In genomic region chr5:108100196-108100595, GRCm38 (mm10) we compare ENCODE assay signal across 17 mouse cellular contexts. TPM values are rescaled to one million over a fixed set of nuclear protein-coding genes. Genes with fewer than 3 reads are reported as not detected.
DNase-seq lines count a peak whose midpoint lies in the region; TF ChIP-seq lines count a peak whose summit lies in the region.
"Had no signal": no experiment of that assay in that cellular context is flagged by ENCODE, and none has a peak within 500 bp of the region (broad histone marks: within the 10 kb centered on the region; RNA-seq: fewer than 3 reads in every experiment).

No protein-coding gene starts in this region.

- peaks cover 6 to 37% of the 10 kb centered on the region in 2 experiments for H3K36me3 ChIP-seq in MEL (ENCODE audit: control insufficient read depth in 1 of 2, insufficient read depth in 2 of 2, low read length in 2 of 2)

- no peak overlapping the region for H3K4me3 ChIP-seq in MEL (ENCODE audit: control insufficient read depth in 1 of 2, insufficient read depth in 1 of 2, low read depth in 2 of 2, low read length in 2 of 2)
- H3K4me3 ChIP-seq: forebrain, embryonic 10.5 days; hindbrain, embryonic 12.5 days; neural tube, embryonic 13.5 days had no signal

- H3K4me1 ChIP-seq in MEL (ENCODE audit: control insufficient read depth in 1 of 2, insufficient read depth in 2 of 2, low read length in 2 of 2): peaks cover 0 to 4% of the 10 kb centered on the region in 2 experiments; a peak in 1 of 4 replicates
- H3K4me1 ChIP-seq: forebrain, embryonic 10.5 days; hindbrain, embryonic 12.5 days; neural tube, embryonic 13.5 days had no signal

- DNase-seq in heart, postnatal 4 days: peak; percentile 52
- DNase-seq in heart, adult 11 months: no peak
- DNase-seq in MEL (ENCODE audit: low read depth, low spot score) (peak; percentile 57), NIH3T3 (ENCODE audit: low read depth) (peak; percentile 31)
- DNase-seq in adrenal gland, postnatal 25 days: peak; percentile 50
- no peak for DNase-seq in lung, postnatal 25 days (ENCODE audit: low spot score)
- no peak for DNase-seq in kidney, postnatal 25 days
- DNase-seq: cerebellum, adult 11-12 months; gastrocnemius, postnatal 10 days; kidney, adult 8-10 months; kidney, postnatal 36 days; lung, adult 2 months; lung, postnatal 36 days; right cerebral cortex, adult 18-20 months had no signal

- TF ChIP-seq POLR2A in MEL (IDR thresholded peaks at IDR 0.05; ENCODE audit: control insufficient read depth in 1 of 2, insufficient read depth in 1 of 2, low read depth in 1 of 2, low read length in 2 of 2, poor library complexity in 1 of 2): no peak

- TF ChIP-seq EP300 in MEL (IDR thresholded peaks at IDR 0.05; ENCODE audit: low read depth in 1 of 2, low read length in 2 of 2): no peak

- H3K27me3 ChIP-seq in MEL (ENCODE audit: control insufficient read depth in 1 of 2, insufficient read depth in 2 of 2, low read length in 2 of 2): no peaks in the 10 kb centered on the region
- H3K27me3 ChIP-seq: hindbrain, embryonic 12.5 days; neural tube, embryonic 13.5 days had no signal

- H3K9ac ChIP-seq in MEL (ENCODE audit: control insufficient read depth, low read depth, low read length, poor library complexity, severe bottlenecking): no peak overlapping the region
- H3K9ac ChIP-seq: hindbrain, embryonic 12.5 days; neural tube, embryonic 13.5 days had no signal

- no peak for TF ChIP-seq RAD21 in MEL (IDR thresholded peaks at IDR 0.05; ENCODE audit: low read depth, low read length)

- H3K79me2 ChIP-seq in MEL (ENCODE audit: control insufficient read depth, insufficient read depth, low read length, poor library complexity): no peaks in the 10 kb centered on the region

- H3K27ac ChIP-seq in MEL (ENCODE audit: control insufficient read depth, low read depth, low read length): no peak overlapping the region
- H3K27ac ChIP-seq: forebrain, embryonic 10.5 days; hindbrain, embryonic 12.5 days; neural tube, embryonic 13.5 days had no signal

- no peak for TF ChIP-seq CTCF in MEL (IDR thresholded peaks at IDR 0.05 in 2 of 3, conservative IDR thresholded peaks at IDR 0.05 in 1 of 3; ENCODE audit: control insufficient read depth in 1 of 3, insufficient read depth in 1 of 3, low read depth in 2 of 3, low read length in 3 of 3, poor library complexity in 1 of 3, severe bottlenecking in 1 of 3)

- no peaks in the 10 kb centered on the region for H3K9me3 ChIP-seq in MEL (replicated peaks; ENCODE audit: insufficient read depth, low read length)
- H3K9me3 ChIP-seq: forebrain, embryonic 10.5 days; hindbrain, embryonic 12.5 days; neural tube, embryonic 13.5 days had no signal

TF ChIP-seq in MEL, 35 proteins besides CTCF, POLR2A, EP300 and RAD21:
- TF ChIP-seq MAFK (IDR thresholded peaks at IDR 0.05; ENCODE audit: borderline replicate concordance, low read depth, low read length): no peak
- no peak for TF ChIP-seq ZMIZ1 (IDR thresholded peaks at IDR 0.05; ENCODE audit: low read depth, low read length)
- no peak for TF ChIP-seq TCF12 (IDR thresholded peaks at IDR 0.05; ENCODE audit: low read depth, low read length)
- no peak for TF ChIP-seq MXI1 (IDR thresholded peaks at IDR 0.05; ENCODE audit: low read depth, low read length)
- TF ChIP-seq CHD2 (IDR thresholded peaks at IDR 0.05; ENCODE audit: low read length): no peak
- no peak for TF ChIP-seq GATA1 (IDR thresholded peaks at IDR 0.05; ENCODE audit: low read depth, low read length)
- TF ChIP-seq ETS1 (IDR thresholded peaks at IDR 0.05; ENCODE audit: low read depth, low read length): no peak
- TF ChIP-seq MEF2A (IDR thresholded peaks at IDR 0.05; ENCODE audit: extremely low read depth, insufficient replicate concordance, low read depth, low read length, poor library complexity, severe bottlenecking): no peak
- no peak for TF ChIP-seq RCOR1 (IDR thresholded peaks at IDR 0.05; ENCODE audit: low read depth, low read length)
- no peak for TF ChIP-seq HCFC1 (IDR thresholded peaks at IDR 0.05; ENCODE audit: low read depth, low read length)
- TF ChIP-seq MYB (IDR thresholded peaks at IDR 0.05; ENCODE audit: low read depth, low read length): no peak
- TF ChIP-seq POLR2AphosphoS5 (IDR thresholded peaks at IDR 0.05; ENCODE audit: borderline replicate concordance, low read depth, low read length): no peak
TF ChIP-seq in MEL: peak in this region for 0.

RNA-seq across cellular contexts. Expression of gene Tmed5, which starts 32.2 kb away (rescaled TPM):
- 10 to 100 TPM; 26.5 to 29.9 TPM for total RNA-seq in heart, postnatal 4 days (2021)
- 55.5 and 63.1 TPM in 2 replicates for total RNA-seq in MEL (2012; rRNA removed)
- polyA plus RNA-seq in MEL (2012; ENCODE audit: insufficient read depth in 1 of 2, insufficient read length in 2 of 2, low read depth in 1 of 2, low replicate concordance in 2 of 2, missing spikeins in 1 of 2): 100 to 1,000 TPM in 1 of 2 experiments, 10 to 100 TPM in 1; 40.5 to 181 TPM
- 38.6 and 40.8 TPM in 2 replicates for total RNA-seq in adrenal gland, postnatal 25 days (2021)

RNA-seq across cellular contexts. Expression of gene Ccdc18, which starts 32.5 kb away (rescaled TPM):
- total RNA-seq in heart, postnatal 4 days (2021): 1 to 10 TPM; 1.3 to 2.1 TPM
- total RNA-seq in MEL (2012; rRNA removed): 2.3 and 3.6 TPM in 2 replicates
- 1 to 10 TPM in 1 of 2 experiments, not detected in 1; 3.0 TPM for polyA plus RNA-seq in MEL (2012; ENCODE audit: insufficient read depth in 1 of 2, insufficient read length in 2 of 2, low read depth in 1 of 2, low replicate concordance in 2 of 2, missing spikeins in 1 of 2)
- total RNA-seq in adrenal gland, postnatal 25 days (2021): 1.2 and 2.1 TPM in 2 replicates
- polyA plus RNA-seq: lung, adult 2 months had no signal

RNA-seq across cellular contexts. Expression of gene Mtf2, which starts 34.7 kb away (rescaled TPM):
- total RNA-seq in heart, postnatal 4 days (2021): 10 to 100 TPM; 26.0 to 28.4 TPM
- 99.7 and 103 TPM in 2 replicates for total RNA-seq in MEL (2012; rRNA removed)
- 100 to 1,000 TPM in 1 of 2 experiments, 10 to 100 TPM in 1; 69.9 to 263 TPM for polyA plus RNA-seq in MEL (2012; ENCODE audit: insufficient read depth in 1 of 2, insufficient read length in 2 of 2, low read depth in 1 of 2, low replicate concordance in 2 of 2, missing spikeins in 1 of 2)
- 29.3 and 35.1 TPM in 2 replicates for total RNA-seq in adrenal gland, postnatal 25 days (2021)

Comparison
In these comparisons a context has a peak if more than half of its experiments do, and no peak if none do; other contexts are left out.
1. DNase-seq: peak in heart, postnatal 4 days (single experiment), MEL (single experiment), NIH3T3 (single experiment) and adrenal gland, postnatal 25 days (single experiment); none in heart, adult 11 months (single experiment), lung, postnatal 25 days (single experiment) and kidney, postnatal 25 days (0 of 2).